Mouse (Mus musculus) heart, adult 2 months (tissue): ENCODE measurements around the gene Clec11a.

ENCODE experiments used
- CTCF ChIP-seq: fragments of 200-600 bp; IDR thresholded peaks from 2 replicates; pipeline ENCODE4 v1.8.1; 2022; ENCODE audit warnings: antibody characterized with exemption, mild to moderate bottlenecking, moderate library complexity
- EP300 ChIP-seq: fragments of 200-500 bp; IDR thresholded peaks from 2 replicates; pipeline ENCODE4 v1.6.1; 2011; ENCODE audit warnings: low read depth, low read length, control low read depth; ENCODE audit not compliant: insufficient read depth
- POLR2A ChIP-seq: fragments of 200-500 bp; IDR thresholded peaks from 2 replicates; pipeline ENCODE4 v1.6.1; 2011; ENCODE audit warnings: mild to moderate bottlenecking, low read depth, low read length, control low read depth; ENCODE audit not compliant: insufficient read depth

DNA sequence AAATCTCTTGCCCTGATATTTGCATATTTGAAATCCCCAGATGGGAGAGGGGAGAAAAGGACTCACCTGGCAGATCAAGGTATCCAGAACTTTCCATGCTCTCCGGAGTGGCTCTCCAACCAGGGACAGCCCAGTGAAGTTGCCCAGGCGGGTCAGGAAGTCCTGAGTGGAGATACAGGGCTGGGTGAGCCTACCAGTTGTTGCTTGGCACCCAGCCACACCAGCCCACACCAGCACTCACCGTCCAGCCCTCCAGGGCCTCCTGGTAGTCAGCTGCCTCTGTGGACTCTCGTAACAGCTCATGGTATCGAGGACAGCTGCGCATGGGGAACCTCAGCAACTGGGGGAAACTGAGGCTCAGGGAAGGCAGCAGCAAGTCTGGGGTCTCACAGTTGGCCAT is 51.8 kb downstream of the Clec11a start:
- TF ChIP-seq CTCF (no peak), POLR2A (no peak), EP300 (no peak)
